Mouse (Mus musculus) stomach, postnatal 0 days (tissue): ENCODE data around the gene Spats2l.

Experiments used
- CTCF ChIP-seq: IDR thresholded peaks from 2 replicates; pipeline ENCODE4 v1.5.1; 2016; ENCODE audit warnings: antibody characterized with exemption, low read depth, mild to moderate bottlenecking, moderate library complexity
- EP300 ChIP-seq: optimal IDR thresholded peaks from 2 replicates; pipeline ENCODE3; 2016; ENCODE audit warnings: antibody characterized with exemption

DNA sequence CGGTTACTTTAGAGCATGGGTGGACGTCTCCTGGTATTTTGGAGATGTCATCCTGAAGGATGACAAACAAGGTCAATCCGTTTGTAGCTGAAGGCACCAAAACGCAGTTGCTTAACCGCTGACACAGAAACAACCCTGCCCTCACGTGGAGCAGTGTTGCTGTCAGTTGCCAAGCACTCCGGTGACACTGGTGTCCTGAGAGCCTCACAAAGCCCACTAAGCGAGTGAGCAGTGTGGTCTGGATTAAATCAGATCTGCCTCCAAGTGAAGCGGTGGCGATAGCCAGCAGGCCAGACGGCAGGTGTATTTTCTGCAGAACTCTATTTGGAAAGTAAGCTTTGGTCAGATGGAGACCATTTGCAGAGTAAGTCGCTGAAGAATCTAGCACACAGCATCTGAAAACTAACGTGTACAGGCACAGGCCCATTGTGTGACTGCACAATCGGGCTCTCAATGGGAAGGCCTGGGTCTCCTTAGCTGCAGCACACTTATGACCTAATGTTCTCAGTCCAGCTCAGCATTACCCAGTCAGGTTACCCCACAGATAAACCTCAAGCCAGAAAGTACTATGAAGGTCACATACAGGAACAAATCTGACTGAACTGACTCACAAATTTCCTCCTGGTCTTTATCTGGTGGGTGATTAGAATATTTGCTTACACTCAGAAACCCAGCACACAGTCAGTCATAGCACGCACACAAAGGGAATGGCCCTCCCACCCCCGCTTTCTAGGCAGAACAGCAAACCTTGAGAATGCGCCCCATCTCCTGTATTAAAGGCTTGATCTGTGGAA, 51.2 kb downstream of the Spats2l start:
- TF ChIP-seq CTCF, result no peak
- no peak for TF ChIP-seq EP300
